Mouse (Mus musculus) stomach, embryonic 16.5 days (tissue): ENCODE data around the gene Upf2. TPM values are rescaled to one million over a fixed set of nuclear protein-coding genes. Genes with fewer than 3 reads are reported as not detected.
A peak's percentile ranks its signal among the peaks of the same experiment; 100 is the strongest.

ENCODE experiments used
- ATAC-seq: fragments of 200-750 bp; cut with Nextera tagmentation; 2 replicates; pipeline ENCODE4 v1.8.0; 2017; ENCODE audit warnings: moderate number of reproducible peaks, moderate TSS enrichment; ENCODE audit not compliant: insufficient read depth, low FRiP score
- H3K27ac ChIP-seq: fragments of 300-500 bp; sonication (generic); 2 replicates; pipeline ENCODE4 v1.5.1; 2014; ENCODE audit warnings: low read length
- H3K27me3 ChIP-seq: fragments of 300-500 bp; sonication (generic); 2 replicates; pipeline ENCODE4 v1.6.1; 2014; ENCODE audit warnings: low read length, control low read depth, mixed read lengths; ENCODE audit not compliant: control insufficient read depth, insufficient read depth
- H3K36me3 ChIP-seq: fragments of 300-500 bp; sonication (generic); 2 replicates; pipeline ENCODE4 v1.6.1; 2014; ENCODE audit warnings: low read length; ENCODE audit not compliant: control insufficient read depth, insufficient read depth
- H3K4me1 ChIP-seq: fragments of 300-500 bp; sonication (generic); 2 replicates; pipeline ENCODE4 v1.6.1; 2014; ENCODE audit warnings: low read length, control low read depth, mixed read lengths; ENCODE audit not compliant: control insufficient read depth, insufficient read depth
- H3K4me2 ChIP-seq: fragments of 300-500 bp; sonication (generic); 2 replicates; pipeline ENCODE4 v1.6.1; 2014; ENCODE audit warnings: low read depth, low read length, mixed read lengths
- H3K4me3 ChIP-seq: fragments of 300-500 bp; sonication (generic); replicated peaks from 2 replicates; pipeline ENCODE4 v1.5.1; 2014; ENCODE audit warnings: mild to moderate bottlenecking, low read length
- H3K9ac ChIP-seq: fragments of 300-500 bp; sonication (generic); 2 replicates; pipeline ENCODE4 v1.6.1; 2014; ENCODE audit warnings: low read length
- H3K9me3 ChIP-seq: fragments of 300-500 bp; sonication (generic); replicated peaks from 2 replicates; pipeline ENCODE4 v1.6.1; 2016; ENCODE audit warnings: low read length, control low read depth; ENCODE audit not compliant: control insufficient read depth
- WGBS: fragments of 180-500 bp; shearing (Covaris S2); extraction: QIAGEN DNeasy Blood & Tissue Kit; methylation state at CpG from one replicate; pipeline ENCODE4 v1.1.7; 2014; 5-methylcytosine and 5-hydroxymethylcytosine counted together
- polyA plus RNA-seq: library from polyadenylated mRNA; unstranded; fragments of >200 nt; fragmentation: Nextera tagmentation; extraction: Ambion mirVana; gene quantifications from 2 replicates; pipeline ENCODE4 v1.2.1, GENCODE M21; 2015

The Upf2 gene
- polyA plus RNA-seq, 1 experiment from 2014 or later: 11.3 TPM

GRCm38 (mm10) chr2:6042644-6043043 is 91.4 kb downstream of the Upf2 start:
- Histone ChIP-seq H3K9me3 (no peaks in the 10 kb centered on the region), H3K4me3 (no peak overlapping the region), H3K27me3 (no peaks in the 10 kb centered on the region), H3K4me1 (no peaks in the 10 kb centered on the region), H3K9ac (no peak overlapping the region), H3K36me3 (no peaks in the 10 kb centered on the region; the same call in 1 of the 2 replicates), H3K4me2 (no peak overlapping the region), H3K27ac (no peak overlapping the region)
- WGBS: 84% methylated on average over 1 of the region's 1 CpGs
- ATAC-seq: no peak

- no peak overlapping the region for H3K27ac ChIP-seq
- no peak for ATAC-seq
- peaks cover 7% of the 10 kb centered on the region for H3K4me1 ChIP-seq
- no peak overlapping the region for H3K9ac ChIP-seq
- 0 out of 2 replicates have a peak, but pooled peaks cover 8% of the 10 kb centered on the region for H3K36me3 ChIP-seq
- no peaks in the 10 kb centered on the region for H3K27me3 ChIP-seq
- no peak overlapping the region for H3K4me3 ChIP-seq
- no peaks in the 10 kb centered on the region for H3K9me3 ChIP-seq
- WGBS: 67% methylated on average over 7 of the region's 7 CpGs
- no peak overlapping the region for H3K4me2 ChIP-seq
These were observed 95.5 kb downstream of the Upf2 start for GRCm38 (mm10) chr2:6046796-6047195.

- H3K9me3 ChIP-seq: no peaks in the 10 kb centered on the region
- 0 out of 2 replicates have a peak, but pooled peaks cover 16% of the 10 kb centered on the region for H3K36me3 ChIP-seq
- no peak overlapping the region for H3K4me2 ChIP-seq
- peak overlapping the region; percentile 87 for H3K27ac ChIP-seq
- H3K4me1 ChIP-seq: peaks cover 7% of the 10 kb centered on the region
- H3K9ac ChIP-seq: no peak overlapping the region
- H3K27me3 ChIP-seq: no peaks in the 10 kb centered on the region
- WGBS: 63% methylated on average over 4 of the region's 4 CpGs
- no peak overlapping the region for H3K4me3 ChIP-seq
- ATAC-seq: peak; percentile 91
These were observed 97.3 kb downstream of the Upf2 start for GRCm38 (mm10) chr2:6048570-6048969.

- Histone ChIP-seq H3K4me3 (no peak overlapping the region), H3K9me3 (no peaks in the 10 kb centered on the region), H3K36me3 (0 out of 2 replicates have a peak, but pooled peaks cover 16% of the 10 kb centered on the region), H3K27me3 (no peaks in the 10 kb centered on the region), H3K9ac (no peak overlapping the region), H3K27ac (peak overlapping the region; percentile 74), H3K4me1 (peaks cover 7% of the 10 kb centered on the region), H3K4me2 (no peak overlapping the region)
- ATAC-seq: peak; percentile 76; the same call in 1 of the 2 replicates
- 74% methylated on average over 3 of the region's 3 CpGs for WGBS
These were observed 97.7 kb downstream of the Upf2 start for GRCm38 (mm10) chr2:6049018-6049417.

- no peak overlapping the region for H3K4me2 ChIP-seq
- no peak for ATAC-seq
- 94% methylated on average over 11 of the region's 11 CpGs for WGBS
- no peak overlapping the region for H3K27ac ChIP-seq
- 0 out of 2 replicates have a peak, but pooled peaks cover 14% of the 10 kb centered on the region for H3K36me3 ChIP-seq
- no peak overlapping the region for H3K9ac ChIP-seq
- no peaks in the 10 kb centered on the region for H3K9me3 ChIP-seq
- H3K4me3 ChIP-seq: no peak overlapping the region
- no peaks in the 10 kb centered on the region for H3K4me1 ChIP-seq
- H3K27me3 ChIP-seq: no peaks in the 10 kb centered on the region
These were observed 104.2 kb downstream of the Upf2 start for GRCm38 (mm10) chr2:6055466-6055865.

- ATAC-seq: no peak
- WGBS: 91% methylated on average over 3 of the region's 3 CpGs
These were observed 105.2 kb downstream of the Upf2 start for GRCm38 (mm10) chr2:6056518-6056917.

GRCm38 (mm10) chr2:6059291-6059690 is 108.0 kb downstream of the Upf2 start:
- WGBS: 70% methylated on average over 2 of the region's 2 CpGs
- H3K4me3 ChIP-seq: no peak overlapping the region
- no peaks in the 10 kb centered on the region for H3K36me3 ChIP-seq
- no peak overlapping the region for H3K4me2 ChIP-seq
- no peaks in the 10 kb centered on the region for H3K27me3 ChIP-seq
- no peak for ATAC-seq
- H3K9ac ChIP-seq: no peak overlapping the region
- no peaks in the 10 kb centered on the region for H3K9me3 ChIP-seq
- H3K27ac ChIP-seq: no peak overlapping the region
- H3K4me1 ChIP-seq: no peaks in the 10 kb centered on the region

More at GRCm38 (mm10) chr2:6056518-6056917, 105.2 kb downstream of the Upf2 start:
- Histone ChIP-seq H3K4me1 (no peaks in the 10 kb centered on the region), H3K9me3 (no peaks in the 10 kb centered on the region), H3K4me2 (no peak overlapping the region), H3K36me3 (0 out of 2 replicates have a peak, but pooled peaks cover 12% of the 10 kb centered on the region), H3K9ac (no peak overlapping the region), H3K4me3 (no peak overlapping the region), H3K27me3 (no peaks in the 10 kb centered on the region), H3K27ac (no peak overlapping the region)

GRCm38 (mm10) chr2:6060071-6060804 is 109.0 kb downstream of the Upf2 start:
- Histone ChIP-seq H3K9ac (no peak overlapping the region), H3K4me3 (no peak overlapping the region), H3K27me3 (no peaks in the 10 kb centered on the region), H3K27ac (no peak overlapping the region), H3K36me3 (no peaks in the 10 kb centered on the region), H3K4me1 (peaks cover 2% of the 10 kb centered on the region; the same call in 1 of the 2 replicates), H3K4me2 (no peak overlapping the region), H3K9me3 (no peaks in the 10 kb centered on the region)
- 69% methylated on average over 10 of the region's 10 CpGs for WGBS
- ATAC-seq: no peak

- Histone ChIP-seq H3K4me1 (peaks cover 16% of the 10 kb centered on the region), H3K27ac (no peak overlapping the region), H3K27me3 (no peaks in the 10 kb centered on the region), H3K9ac (no peak overlapping the region), H3K36me3 (no peaks in the 10 kb centered on the region), H3K4me2 (no peak overlapping the region), H3K9me3 (no peaks in the 10 kb centered on the region), H3K4me3 (no peak overlapping the region)
- 88% methylated on average over 6 of the region's 6 CpGs for WGBS
- ATAC-seq: no peak
These were observed 116.1 kb downstream of the Upf2 start for GRCm38 (mm10) chr2:6067341-6067740.
